Mouse (Mus musculus): ENCODE data around the gene Tmf1. TPM values are rescaled to one million over a fixed set of nuclear protein-coding genes. Genes with fewer than 3 reads are reported as not detected.

Gene Tmf1
- total and polyA plus RNA-seq, 3 experiments, result 2.7 to 43.6 (median 35.7) TPM

DNA sequence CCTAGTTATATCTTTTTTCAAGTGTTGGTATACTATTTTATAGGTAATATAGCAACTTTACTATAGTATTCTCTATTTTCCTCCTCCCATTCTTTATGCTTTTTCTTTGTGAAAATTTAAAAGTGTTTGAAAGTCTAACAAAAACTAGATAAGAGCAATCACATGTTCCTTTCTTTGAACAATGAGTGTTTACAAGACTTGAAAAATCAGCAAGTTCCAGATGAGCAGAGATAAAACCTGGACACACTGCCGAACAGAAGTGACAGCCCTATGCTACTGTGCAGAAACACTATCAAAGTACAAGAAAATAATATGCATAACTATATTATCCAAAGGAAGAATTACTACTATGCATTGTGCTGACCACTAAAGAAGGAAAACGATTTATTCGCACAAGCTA lies 23.6 kb upstream of the Tmf1 start:
- TF ChIP-seq CTCF (IDR thresholded peaks at IDR 0.05), result no peak
- no peak for TF ChIP-seq EP300 (IDR thresholded peaks at IDR 0.05; ENCODE audit: insufficient read depth, low read depth, low read length)
- TF ChIP-seq POLR2A (IDR thresholded peaks at IDR 0.05; ENCODE audit: insufficient read depth, low read depth, low read length), result no peak
- no peaks in the 10 kb centered on the region for H3K27me3 ChIP-seq (ENCODE audit: control insufficient read depth, insufficient read depth, low read length)
- H3K9ac ChIP-seq (ENCODE audit: low read depth, low read length), result no peak overlapping the region
- H3K79me2 ChIP-seq (replicated peaks; ENCODE audit: control insufficient read depth, insufficient read depth, low read length), result peaks cover 2% of the 10 kb centered on the region; the same call in 1 of the 2 replicates
- peaks cover 5% of the 10 kb centered on the region for H3K4me1 ChIP-seq (ENCODE audit: control insufficient read depth, insufficient read depth, low read length)
- H3K4me3 ChIP-seq, result no peak overlapping the region
- WGBS, result 82% methylated on average over 3 of the region's 3 CpGs
- H3K36me3 ChIP-seq (ENCODE audit: control insufficient read depth, insufficient read depth, low read length), result peaks cover 9% of the 10 kb centered on the region; the same call in 1 of the 2 replicates
- DNase-seq, result no peak
- intact Hi-C loops (cut with DNase I), result no loop called here
- no peak overlapping the region for H3K27ac ChIP-seq

DNA sequence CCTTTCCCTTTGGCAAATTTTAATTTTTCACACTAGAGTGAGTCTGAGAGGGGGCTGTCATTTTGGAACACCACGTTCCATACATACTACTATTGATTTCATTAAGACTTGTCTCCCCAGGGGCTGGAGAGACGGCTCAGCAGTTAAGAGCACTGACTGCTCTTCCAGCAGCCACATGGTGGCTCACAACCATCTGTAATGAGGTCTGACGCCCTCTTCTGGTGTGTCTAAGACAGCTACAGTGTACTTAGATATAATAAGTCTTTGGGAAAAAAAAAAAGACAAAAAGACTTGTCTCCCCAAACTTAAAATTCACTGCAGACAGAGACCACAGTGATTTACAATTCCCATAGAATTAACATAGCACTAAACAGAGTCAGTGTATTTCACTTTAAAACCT lies 21.5 kb upstream of the Tmf1 start:
- H3K27me3 ChIP-seq (ENCODE audit: control insufficient read depth, insufficient read depth, low read length), result no peaks in the 10 kb centered on the region
- TF ChIP-seq EP300 (IDR thresholded peaks at IDR 0.05; ENCODE audit: insufficient read depth, low read depth, low read length), result no peak
- no peak for TF ChIP-seq POLR2A (IDR thresholded peaks at IDR 0.05; ENCODE audit: insufficient read depth, low read depth, low read length)
- TF ChIP-seq CTCF (IDR thresholded peaks at IDR 0.05), result peak; percentile 28
- no peak overlapping the region for H3K27ac ChIP-seq
- H3K9ac ChIP-seq (ENCODE audit: low read depth, low read length), result no peak overlapping the region
- intact Hi-C loops (cut with DNase I), result no loop called here
- WGBS, result 67% methylated on average over 3 of the region's 3 CpGs
- H3K79me2 ChIP-seq (replicated peaks; ENCODE audit: control insufficient read depth, insufficient read depth, low read length), result peaks cover 2% of the 10 kb centered on the region; the same call in 1 of the 2 replicates
- peaks cover 4% of the 10 kb centered on the region for H3K4me1 ChIP-seq (ENCODE audit: control insufficient read depth, insufficient read depth, low read length)
- H3K4me3 ChIP-seq, result no peak overlapping the region
- DNase-seq, result no peak
- H3K36me3 ChIP-seq (ENCODE audit: control insufficient read depth, insufficient read depth, low read length), result peaks cover 9% of the 10 kb centered on the region; the same call in 1 of the 2 replicates

DNA sequence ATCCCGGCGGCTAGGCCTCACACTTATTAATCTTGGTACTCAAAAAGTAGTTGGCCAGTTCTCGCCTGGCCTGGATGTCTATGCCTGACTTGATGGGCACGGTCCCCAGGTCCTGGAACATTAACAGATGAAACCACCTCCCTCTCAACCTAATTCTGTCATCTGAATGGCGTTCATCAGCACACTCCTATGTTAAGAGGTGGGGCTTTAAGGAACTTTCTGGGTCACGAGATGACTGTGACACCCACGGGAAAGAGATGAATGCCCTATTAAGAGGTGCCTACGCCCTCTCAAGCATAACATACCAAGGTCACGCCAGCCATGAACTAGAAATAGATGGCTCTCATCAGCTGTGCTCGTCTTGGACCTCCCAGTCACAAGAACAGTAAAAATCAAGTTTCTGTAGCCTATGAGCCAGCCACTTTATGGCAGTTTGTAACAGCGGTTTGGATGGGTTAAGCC lies 476 bp upstream of the Tmf1 start:
- peak overlapping the region; percentile 85 for H3K9ac ChIP-seq (ENCODE audit: low read depth, low read length)
- WGBS, result 8% methylated on average over 11 of the region's 11 CpGs
- H3K36me3 ChIP-seq (ENCODE audit: control insufficient read depth, insufficient read depth, low read length), result peaks cover 7% of the 10 kb centered on the region; the same call in 1 of the 2 replicates
- H3K27ac ChIP-seq, result peak overlapping the region; percentile 96
- H3K27me3 ChIP-seq (ENCODE audit: control insufficient read depth, insufficient read depth, low read length), result no peaks in the 10 kb centered on the region
- DNase-seq, result no peak
- intact Hi-C loops (cut with DNase I), result loop anchor here (2.0 kb wide), 2 partner anchors 25 to 31 kb away; partner anchors contain the start of genes Eogt and Uba3
- no peak for TF ChIP-seq EP300 (IDR thresholded peaks at IDR 0.05; ENCODE audit: insufficient read depth, low read depth, low read length)
- no peak for TF ChIP-seq CTCF (IDR thresholded peaks at IDR 0.05)
- TF ChIP-seq POLR2A (IDR thresholded peaks at IDR 0.05; ENCODE audit: insufficient read depth, low read depth, low read length), result no peak
- H3K4me3 ChIP-seq, result peak overlapping the region; percentile 88
- peaks cover 6% of the 10 kb centered on the region for H3K4me1 ChIP-seq (ENCODE audit: control insufficient read depth, insufficient read depth, low read length)
- H3K79me2 ChIP-seq (replicated peaks; ENCODE audit: control insufficient read depth, insufficient read depth, low read length), result peaks cover 1% of the 10 kb centered on the region; the same call in 1 of the 2 replicates

DNA sequence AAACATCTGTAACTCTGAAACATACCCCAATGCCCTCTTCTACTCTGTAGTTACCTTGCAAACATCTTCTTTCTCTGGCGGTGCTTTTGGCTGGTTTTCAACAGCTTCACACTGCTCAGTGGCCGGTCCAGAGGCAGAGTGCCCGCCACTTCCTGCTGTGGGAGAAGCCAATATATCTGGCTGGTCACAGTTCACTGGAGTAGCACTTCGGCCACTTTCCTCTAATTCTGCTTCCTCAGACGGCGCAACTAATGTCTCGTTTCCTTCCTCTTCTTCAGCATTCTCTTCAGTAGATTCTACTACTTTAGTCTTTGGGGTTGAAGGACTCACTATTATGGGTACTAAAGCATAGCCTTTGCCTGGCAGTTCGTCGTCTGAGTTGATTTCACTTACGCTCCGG lies 3.2 kb downstream of the Tmf1 start:
- peak in 1 of 2 experiments; percentile 27 for DNase-seq
- H3K4me3 ChIP-seq, result no peak overlapping the region
- 39% methylated on average over 11 of the region's 11 CpGs for WGBS
- no peak for TF ChIP-seq EP300 (IDR thresholded peaks at IDR 0.05; ENCODE audit: insufficient read depth, low read depth, low read length)
- no peak for TF ChIP-seq POLR2A (IDR thresholded peaks at IDR 0.05; ENCODE audit: insufficient read depth, low read depth, low read length)
- TF ChIP-seq CTCF (IDR thresholded peaks at IDR 0.05), result no peak
- H3K9ac ChIP-seq (ENCODE audit: low read depth, low read length), result no peak overlapping the region
- no peaks in the 10 kb centered on the region for H3K27me3 ChIP-seq (ENCODE audit: control insufficient read depth, insufficient read depth, low read length)
- no peak overlapping the region for H3K27ac ChIP-seq
- peaks cover 3% of the 10 kb centered on the region; the same call in 1 of the 2 replicates for H3K79me2 ChIP-seq (replicated peaks; ENCODE audit: control insufficient read depth, insufficient read depth, low read length)
- intact Hi-C loops (cut with DNase I), result no loop called here
- H3K4me1 ChIP-seq (ENCODE audit: control insufficient read depth, insufficient read depth, low read length), result peaks cover 6% of the 10 kb centered on the region
- H3K36me3 ChIP-seq (ENCODE audit: control insufficient read depth, insufficient read depth, low read length), result peaks cover 9% of the 10 kb centered on the region

DNA sequence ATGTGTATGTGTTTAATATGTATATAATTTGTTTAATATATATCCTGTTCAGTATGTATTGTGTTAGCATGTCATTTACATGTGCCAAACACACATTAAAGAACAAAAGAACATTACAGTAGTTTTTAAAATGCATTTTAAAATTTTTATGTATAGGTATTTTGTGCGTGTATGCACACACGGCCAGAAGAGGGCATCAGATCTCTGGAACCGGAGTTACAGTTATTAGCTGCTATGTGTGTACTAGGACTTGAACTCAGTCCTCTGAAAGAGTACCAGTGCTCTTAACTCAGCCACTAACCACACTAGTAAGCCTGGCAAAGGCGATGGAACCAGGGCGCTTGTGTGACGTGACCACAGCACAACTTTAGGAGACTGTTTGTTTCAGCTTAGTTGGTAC lies 28.8 kb downstream of the Tmf1 start:
- no peak overlapping the region for H3K9ac ChIP-seq (ENCODE audit: low read depth, low read length)
- TF ChIP-seq CTCF (IDR thresholded peaks at IDR 0.05) (peak; percentile 49), EP300 (IDR thresholded peaks at IDR 0.05; ENCODE audit: insufficient read depth, low read depth, low read length) (no peak)
- 0 out of 2 replicates have a peak, but pooled peaks cover 3% of the 10 kb centered on the region for H3K36me3 ChIP-seq (ENCODE audit: control insufficient read depth, insufficient read depth, low read length)
- intact Hi-C loops (cut with DNase I), result no loop called here
- no peak overlapping the region for H3K27ac ChIP-seq
- peaks cover 3% of the 10 kb centered on the region for H3K4me1 ChIP-seq (ENCODE audit: control insufficient read depth, insufficient read depth, low read length)
- no peak for DNase-seq
- H3K79me2 ChIP-seq (replicated peaks; ENCODE audit: control insufficient read depth, insufficient read depth, low read length), result no peaks in the 10 kb centered on the region
- no peaks in the 10 kb centered on the region for H3K27me3 ChIP-seq (ENCODE audit: control insufficient read depth, insufficient read depth, low read length)
- 84% methylated on average over 6 of the region's 6 CpGs for WGBS
- H3K4me3 ChIP-seq, result no peak overlapping the region

DNA sequence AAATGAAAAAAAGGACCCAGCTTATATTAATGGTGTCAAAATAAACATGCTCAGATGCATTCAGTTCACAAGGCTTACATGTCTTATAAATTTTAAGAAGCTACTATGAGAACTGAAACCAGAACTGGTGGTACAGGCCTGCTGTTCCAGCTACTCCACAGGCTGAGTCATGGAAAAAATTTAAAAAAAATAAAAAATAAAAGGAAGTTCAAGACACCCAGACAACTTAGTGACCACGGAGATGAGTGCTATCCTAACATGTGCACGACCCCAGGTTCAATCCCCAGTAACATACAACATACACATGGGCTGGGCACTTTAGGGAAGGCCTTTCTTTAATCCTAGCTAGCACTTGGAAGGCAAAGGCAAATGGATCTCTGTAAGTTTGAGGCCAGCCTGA lies 29.2 kb downstream of the Tmf1 start:
- Histone ChIP-seq H3K27ac (peak overlapping the region; percentile 96; the same call in 1 of the 2 replicates), H3K27me3 (ENCODE audit: control insufficient read depth, insufficient read depth, low read length) (no peaks in the 10 kb centered on the region), H3K9ac (ENCODE audit: low read depth, low read length) (no peak overlapping the region), H3K4me3 (no peak overlapping the region), H3K79me2 (replicated peaks; ENCODE audit: control insufficient read depth, insufficient read depth, low read length) (no peaks in the 10 kb centered on the region), H3K36me3 (ENCODE audit: control insufficient read depth, insufficient read depth, low read length) (peaks cover 7% of the 10 kb centered on the region), H3K4me1 (ENCODE audit: control insufficient read depth, insufficient read depth, low read length) (peaks cover 4% of the 10 kb centered on the region)
- TF ChIP-seq EP300 (IDR thresholded peaks at IDR 0.05; ENCODE audit: insufficient read depth, low read depth, low read length), result no peak
- no peak for TF ChIP-seq POLR2A (IDR thresholded peaks at IDR 0.05; ENCODE audit: insufficient read depth, low read depth, low read length)
- TF ChIP-seq CTCF (IDR thresholded peaks at IDR 0.05), result no peak
- intact Hi-C loops (cut with DNase I), result loop anchor here (2.0 to 10.0 kb wide), 4 partner anchors 29 to 373 kb away; partner anchors contain the start of genes Arl6ip5 and Tmf1
- DNase-seq, result no peak
- 54% methylated on average over 2 of the region's 2 CpGs for WGBS
